Mouse (Mus musculus): Measurements from ENCODE around the gene Gp5. TPM values are rescaled to one million over a fixed set of nuclear protein-coding genes. Genes with fewer than 3 reads are reported as not detected.

The Gp5 gene
- polyA plus RNA-seq, 1 experiment from 2014 or later: 0.28 TPM

DNA sequence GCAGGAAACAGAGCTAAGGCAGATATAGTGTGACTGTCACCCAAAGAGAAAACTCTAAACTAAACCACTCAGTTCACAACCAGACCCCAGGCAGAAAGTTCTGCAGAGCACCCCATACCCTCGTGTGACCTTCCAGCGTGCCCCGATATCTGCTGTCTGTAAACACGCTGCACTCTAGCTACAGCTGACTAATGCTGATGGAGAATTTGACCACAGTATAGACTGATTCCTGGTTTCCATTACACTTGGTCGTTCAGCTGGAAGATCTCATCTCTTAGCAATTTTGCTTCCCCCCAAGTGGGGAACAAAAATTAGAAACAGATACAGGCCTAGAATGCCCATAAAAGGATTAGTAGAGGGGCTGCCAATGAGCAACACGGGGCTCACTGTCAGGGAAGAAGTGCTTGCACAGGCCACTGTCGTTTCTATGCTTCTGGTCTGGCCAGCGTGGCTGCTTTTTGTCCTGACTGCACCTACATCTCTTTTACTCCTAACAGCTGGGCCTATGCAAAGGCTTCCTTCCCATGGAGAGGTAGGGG is 39.3 kb downstream of the Gp5 start:
- H3K27me3 ChIP-seq (replicated peaks; ENCODE audit: control insufficient read depth, insufficient read depth, low read length): no peaks in the 10 kb centered on the region
- H3K9me3 ChIP-seq (replicated peaks; ENCODE audit: control insufficient read depth, low read length): no peaks in the 10 kb centered on the region
- peaks cover 12% of the 10 kb centered on the region for H3K4me1 ChIP-seq (ENCODE audit: control insufficient read depth, insufficient read depth, low read length)
- no peak overlapping the region for H3K4me2 ChIP-seq (ENCODE audit: low read length)
- 68% methylated on average over 8 of the region's 8 CpGs for WGBS
- H3K9ac ChIP-seq (ENCODE audit: low read length): no peak overlapping the region
- no peak for DNase-seq (ENCODE audit: low spot score)
- H3K36me3 ChIP-seq (ENCODE audit: control insufficient read depth, insufficient read depth, low read length): no peaks in the 10 kb centered on the region
- no peak overlapping the region for H3K27ac ChIP-seq (ENCODE audit: low read depth, low read length)
- ATAC-seq: no peak
- no peak overlapping the region for H3K4me3 ChIP-seq (ENCODE audit: low read depth, low read length)

DNA sequence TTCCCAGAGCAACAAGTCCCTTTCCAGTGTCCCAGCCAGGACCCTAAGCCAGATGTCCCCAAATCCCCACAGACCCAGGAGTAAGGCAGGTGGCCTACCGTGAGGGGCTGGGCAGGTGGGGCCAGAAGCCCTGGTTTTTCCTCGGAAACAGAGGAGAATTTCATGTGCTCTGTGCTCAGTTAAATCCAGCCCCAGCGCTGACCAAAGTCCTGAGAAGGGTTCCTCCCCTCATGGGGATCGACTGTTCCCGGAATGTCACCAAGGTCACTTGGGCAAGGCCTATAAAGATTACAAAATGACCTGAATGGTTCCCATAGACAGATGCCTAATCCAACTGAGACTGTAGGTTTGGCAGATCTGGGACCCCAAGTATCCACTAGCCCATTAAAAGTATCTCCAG is 43.2 kb downstream of the Gp5 start, which contains the start of gene Cpn2:
Cpn2 (minus strand) TSS at position 141 of the 400 bp plus-strand sequence.
- ATAC-seq: no peak
- Histone ChIP-seq H3K4me2 (ENCODE audit: low read length) (no peak within 1 kb of the TSS), H3K4me3 (ENCODE audit: low read depth, low read length) (no peak within 1 kb of the TSS), H3K9ac (ENCODE audit: low read length) (no peak within 1 kb of the TSS), H3K27ac (ENCODE audit: low read depth, low read length) (no peak within 1 kb of the TSS), H3K36me3 (ENCODE audit: control insufficient read depth, insufficient read depth, low read length) (no peaks in the 10 kb centered on the region), H3K9me3 (replicated peaks; ENCODE audit: control insufficient read depth, low read length) (no peaks in the 10 kb centered on the region), H3K27me3 (replicated peaks; ENCODE audit: control insufficient read depth, insufficient read depth, low read length) (no peaks in the 10 kb centered on the region), H3K4me1 (ENCODE audit: control insufficient read depth, insufficient read depth, low read length) (peaks cover 10% of the 10 kb centered on the region)
- 71% methylated on average over 5 of the region's 5 CpGs for WGBS
- no peak for DNase-seq (ENCODE audit: low spot score)

DNA sequence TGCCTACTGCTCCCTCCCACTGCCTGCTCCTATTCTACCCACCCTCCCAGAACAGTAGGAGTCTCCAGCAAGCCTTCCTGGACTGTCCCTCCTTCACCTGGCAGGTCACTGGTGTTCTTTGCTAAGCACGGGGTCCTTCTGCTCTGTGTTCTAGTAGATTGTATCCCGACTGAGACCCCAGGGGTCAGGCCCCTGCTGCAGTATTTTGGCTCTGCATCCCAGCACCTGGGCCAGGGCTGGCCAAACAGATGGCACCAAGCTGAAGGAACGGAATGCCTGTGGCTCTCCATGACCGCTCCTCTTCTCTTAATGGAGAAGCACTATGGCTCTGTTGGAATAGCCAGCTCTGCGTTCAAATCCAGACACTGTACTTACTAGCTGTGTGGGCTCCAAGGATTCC is 44.0 kb downstream of the Gp5 start:
- Histone ChIP-seq H3K36me3 (ENCODE audit: control insufficient read depth, insufficient read depth, low read length) (no peaks in the 10 kb centered on the region), H3K27ac (ENCODE audit: low read depth, low read length) (no peak overlapping the region), H3K4me2 (ENCODE audit: low read length) (no peak overlapping the region), H3K9ac (ENCODE audit: low read length) (no peak overlapping the region), H3K9me3 (replicated peaks; ENCODE audit: control insufficient read depth, low read length) (no peaks in the 10 kb centered on the region), H3K4me1 (ENCODE audit: control insufficient read depth, insufficient read depth, low read length) (peaks cover 2% of the 10 kb centered on the region; the same call in 1 of the 2 replicates), H3K27me3 (replicated peaks; ENCODE audit: control insufficient read depth, insufficient read depth, low read length) (no peaks in the 10 kb centered on the region), H3K4me3 (ENCODE audit: low read depth, low read length) (no peak overlapping the region)
- no peak for ATAC-seq
- no peak for DNase-seq (ENCODE audit: low spot score)
- 84% methylated on average over 5 of the region's 5 CpGs for WGBS

DNA sequence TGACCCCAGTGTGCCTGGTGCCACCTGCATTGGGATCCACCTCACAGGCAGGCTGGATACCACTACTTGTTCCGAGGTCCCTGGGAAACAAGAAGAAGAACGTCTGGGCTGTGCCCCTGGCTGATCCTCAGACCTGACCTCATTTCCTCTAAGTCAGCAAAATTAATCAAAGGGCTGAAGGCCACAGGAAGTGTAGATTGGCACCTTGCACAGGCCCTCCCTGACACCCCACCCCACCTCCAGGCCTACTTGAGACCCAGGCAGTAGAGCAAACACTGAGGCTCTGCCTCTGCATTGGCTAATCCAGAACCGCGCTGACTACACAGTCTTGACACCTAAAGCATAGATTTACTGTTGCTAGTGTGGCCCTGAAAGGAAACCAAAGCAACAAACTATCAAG is 45.0 kb downstream of the Gp5 start:
- Histone ChIP-seq H3K4me3 (ENCODE audit: low read depth, low read length) (no peak overlapping the region), H3K4me2 (ENCODE audit: low read length) (no peak overlapping the region), H3K27me3 (replicated peaks; ENCODE audit: control insufficient read depth, insufficient read depth, low read length) (no peaks in the 10 kb centered on the region), H3K36me3 (ENCODE audit: control insufficient read depth, insufficient read depth, low read length) (no peaks in the 10 kb centered on the region), H3K4me1 (ENCODE audit: control insufficient read depth, insufficient read depth, low read length) (no peaks in the 10 kb centered on the region), H3K9me3 (replicated peaks; ENCODE audit: control insufficient read depth, low read length) (no peaks in the 10 kb centered on the region), H3K9ac (ENCODE audit: low read length) (no peak overlapping the region), H3K27ac (ENCODE audit: low read depth, low read length) (no peak overlapping the region)
- no peak for ATAC-seq
- no peak for DNase-seq (ENCODE audit: low spot score)
- 88% methylated on average over 4 of the region's 4 CpGs for WGBS

DNA sequence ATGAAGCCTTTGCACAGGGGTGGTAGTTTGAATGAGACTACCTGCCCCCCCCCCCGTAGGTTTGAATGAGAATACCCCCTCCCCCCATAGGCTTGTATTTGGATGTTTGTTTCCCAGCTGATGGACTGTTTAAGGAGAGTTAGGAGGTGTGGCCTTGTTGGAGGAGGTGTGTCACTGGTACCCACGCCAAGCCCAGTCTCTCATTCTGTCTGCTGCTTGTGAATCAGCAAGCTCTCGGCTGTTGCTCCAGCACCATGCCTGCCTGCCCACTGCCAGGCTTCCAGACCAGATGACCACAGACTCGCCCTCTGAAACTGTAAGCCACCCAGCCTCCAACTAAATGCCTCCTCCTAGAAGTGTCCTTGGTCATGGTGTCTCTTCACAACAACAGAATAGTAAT is 47.4 kb downstream of the Gp5 start:
- 0 out of 2 replicates have a peak, but pooled peaks have one; percentile 54 for ATAC-seq
- Histone ChIP-seq H3K4me1 (ENCODE audit: control insufficient read depth, insufficient read depth, low read length) (no peaks in the 10 kb centered on the region), H3K27ac (ENCODE audit: low read depth, low read length) (no peak overlapping the region), H3K27me3 (replicated peaks; ENCODE audit: control insufficient read depth, insufficient read depth, low read length) (no peaks in the 10 kb centered on the region), H3K4me2 (ENCODE audit: low read length) (no peak overlapping the region), H3K9ac (ENCODE audit: low read length) (no peak overlapping the region), H3K4me3 (ENCODE audit: low read depth, low read length) (no peak overlapping the region), H3K9me3 (replicated peaks; ENCODE audit: control insufficient read depth, low read length) (no peaks in the 10 kb centered on the region), H3K36me3 (ENCODE audit: control insufficient read depth, insufficient read depth, low read length) (no peaks in the 10 kb centered on the region)
- no peak for DNase-seq (ENCODE audit: low spot score)
- 53% methylated on average over 4 of the region's 4 CpGs for WGBS

DNA sequence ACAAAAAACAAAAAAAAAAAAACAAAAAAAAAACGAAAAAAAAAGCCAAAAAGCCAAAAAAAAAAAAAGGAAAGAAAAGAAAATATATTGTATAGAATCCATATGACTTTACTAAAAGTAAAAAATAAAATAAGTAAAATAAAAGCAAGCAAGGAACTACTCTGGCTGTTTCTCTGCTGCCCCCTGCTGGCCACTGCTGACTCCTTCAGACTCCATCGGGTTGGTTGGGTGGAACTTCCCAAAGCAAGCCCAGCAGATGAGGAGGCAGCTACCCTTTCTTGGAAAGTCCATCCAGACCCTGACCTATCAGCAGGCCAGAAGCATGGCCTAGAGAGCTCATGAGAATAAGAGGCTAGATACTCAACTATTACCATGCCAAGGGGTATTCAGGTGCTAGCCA is 47.9 kb downstream of the Gp5 start:
- Histone ChIP-seq H3K4me1 (ENCODE audit: control insufficient read depth, insufficient read depth, low read length) (no peaks in the 10 kb centered on the region), H3K4me2 (ENCODE audit: low read length) (no peak overlapping the region), H3K9ac (ENCODE audit: low read length) (no peak overlapping the region), H3K36me3 (ENCODE audit: control insufficient read depth, insufficient read depth, low read length) (no peaks in the 10 kb centered on the region), H3K27ac (ENCODE audit: low read depth, low read length) (no peak overlapping the region), H3K27me3 (replicated peaks; ENCODE audit: control insufficient read depth, insufficient read depth, low read length) (no peaks in the 10 kb centered on the region), H3K4me3 (ENCODE audit: low read depth, low read length) (no peak overlapping the region), H3K9me3 (replicated peaks; ENCODE audit: control insufficient read depth, low read length) (no peaks in the 10 kb centered on the region)
- peak; percentile 55 for ATAC-seq
- 0% methylated on average over 2 of the region's 2 CpGs for WGBS
- peak; percentile 82 for DNase-seq (ENCODE audit: low spot score)

DNA sequence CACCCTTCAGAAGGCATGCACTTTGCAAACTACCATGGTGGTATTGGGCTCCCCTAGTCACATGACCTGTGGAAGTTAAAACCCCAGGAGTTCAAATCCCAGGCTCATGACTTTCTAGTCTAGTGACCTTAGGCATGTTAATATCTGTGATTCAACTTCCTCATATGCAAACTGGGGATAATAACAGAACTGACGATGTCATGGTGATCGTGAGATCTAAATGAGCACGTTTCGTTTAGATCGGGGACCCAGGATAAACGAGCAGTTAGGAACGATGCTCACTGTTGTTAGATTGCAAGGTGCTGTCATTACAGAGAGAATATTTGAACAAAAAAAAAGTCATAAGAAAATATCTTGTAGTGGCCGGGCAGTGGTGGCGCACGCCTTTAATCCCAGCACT is 48.4 kb downstream of the Gp5 start:
- Histone ChIP-seq H3K9me3 (replicated peaks; ENCODE audit: control insufficient read depth, low read length) (no peaks in the 10 kb centered on the region), H3K36me3 (ENCODE audit: control insufficient read depth, insufficient read depth, low read length) (no peaks in the 10 kb centered on the region), H3K27ac (ENCODE audit: low read depth, low read length) (no peak overlapping the region), H3K9ac (ENCODE audit: low read length) (no peak overlapping the region), H3K27me3 (replicated peaks; ENCODE audit: control insufficient read depth, insufficient read depth, low read length) (no peaks in the 10 kb centered on the region), H3K4me3 (ENCODE audit: low read depth, low read length) (no peak overlapping the region), H3K4me2 (ENCODE audit: low read length) (no peak overlapping the region), H3K4me1 (ENCODE audit: control insufficient read depth, insufficient read depth, low read length) (no peaks in the 10 kb centered on the region)
- DNase-seq (ENCODE audit: low spot score) (no peak), ATAC-seq (no peak)
- 84% methylated on average over 10 of the region's 10 CpGs for WGBS

DNA sequence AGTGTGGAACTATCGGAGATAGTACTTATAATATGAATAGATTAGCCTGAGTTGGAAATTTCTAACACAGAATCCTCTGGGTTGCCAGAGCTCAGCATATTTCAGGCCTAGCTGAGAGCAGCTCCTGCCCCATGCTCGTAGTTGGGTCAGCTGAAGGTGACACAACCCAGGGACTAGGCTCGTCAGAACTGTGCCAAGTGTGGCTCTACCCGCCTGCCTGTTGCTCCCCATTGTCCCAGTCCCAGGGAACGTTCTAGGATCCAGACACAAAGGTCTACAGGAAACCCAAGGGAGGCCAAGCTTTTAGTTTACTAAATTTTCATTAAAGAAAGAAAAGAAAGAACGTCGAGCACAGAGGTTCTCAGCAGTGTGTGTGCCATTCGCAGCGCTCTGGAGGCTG is 49.2 kb downstream of the Gp5 start:
- Histone ChIP-seq H3K27me3 (replicated peaks; ENCODE audit: control insufficient read depth, insufficient read depth, low read length) (no peaks in the 10 kb centered on the region), H3K27ac (ENCODE audit: low read depth, low read length) (no peak overlapping the region), H3K9ac (ENCODE audit: low read length) (no peak overlapping the region), H3K36me3 (ENCODE audit: control insufficient read depth, insufficient read depth, low read length) (no peaks in the 10 kb centered on the region), H3K9me3 (replicated peaks; ENCODE audit: control insufficient read depth, low read length) (no peaks in the 10 kb centered on the region), H3K4me3 (ENCODE audit: low read depth, low read length) (no peak overlapping the region), H3K4me2 (ENCODE audit: low read length) (no peak overlapping the region), H3K4me1 (ENCODE audit: control insufficient read depth, insufficient read depth, low read length) (no peaks in the 10 kb centered on the region)
- DNase-seq (ENCODE audit: low spot score) (no peak), ATAC-seq (no peak)
- WGBS: 85% methylated on average over 9 of the region's 9 CpGs

DNA sequence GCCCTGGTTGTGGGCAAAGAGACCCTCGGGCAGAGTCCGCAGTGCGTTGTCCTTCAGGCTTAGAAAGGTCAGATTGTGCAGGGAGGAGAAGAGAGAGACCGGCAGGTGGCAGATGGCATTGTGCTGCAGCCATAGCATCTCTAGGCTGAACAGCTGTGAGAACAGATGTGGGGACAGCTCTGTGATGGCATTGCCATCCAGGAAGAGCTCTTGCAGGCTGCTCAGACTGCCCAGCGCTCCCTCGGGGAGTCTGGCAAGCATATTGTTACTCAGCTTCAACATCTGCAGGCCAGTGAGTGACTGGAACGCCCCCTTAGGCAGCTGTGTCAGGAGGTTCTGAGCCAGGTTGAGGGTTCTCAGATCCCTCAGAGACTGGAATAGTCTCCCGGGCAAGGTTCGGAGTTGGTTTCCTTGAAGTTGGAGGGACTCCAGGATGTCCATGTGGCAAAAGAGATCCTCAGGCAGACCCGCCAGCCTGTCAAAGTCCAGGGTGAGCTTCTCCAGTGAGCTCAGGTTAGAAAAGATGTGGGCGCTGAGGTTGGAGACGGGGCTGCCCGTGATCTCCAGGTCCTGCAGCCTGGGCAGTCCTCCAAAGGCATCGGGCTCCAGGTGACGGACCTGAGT is 50.5 kb downstream of the Gp5 start:
- DNase-seq (ENCODE audit: low spot score) (no peak), ATAC-seq (no peak)
- Histone ChIP-seq H3K27ac (ENCODE audit: low read depth, low read length) (no peak overlapping the region), H3K4me2 (ENCODE audit: low read length) (no peak overlapping the region), H3K4me1 (ENCODE audit: control insufficient read depth, insufficient read depth, low read length) (no peaks in the 10 kb centered on the region), H3K36me3 (ENCODE audit: control insufficient read depth, insufficient read depth, low read length) (no peaks in the 10 kb centered on the region), H3K4me3 (ENCODE audit: low read depth, low read length) (no peak overlapping the region), H3K27me3 (replicated peaks; ENCODE audit: control insufficient read depth, insufficient read depth, low read length) (no peaks in the 10 kb centered on the region), H3K9me3 (replicated peaks; ENCODE audit: control insufficient read depth, low read length) (no peaks in the 10 kb centered on the region), H3K9ac (ENCODE audit: low read length) (no peak overlapping the region)
- WGBS: 88% methylated on average over 15 of the region's 15 CpGs

All from forebrain, embryonic 14.5 days (tissue).